Mouse (Mus musculus): ENCODE data around the gene Brpf3. TPM values are rescaled to one million over a fixed set of nuclear protein-coding genes. Genes with fewer than 3 reads are reported as not detected.
"Not testable (repeated sequence)": the region's sequence is repeated elsewhere in the genome, so short reads cannot be mapped to it uniquely, and the experiment has no call there.

The Brpf3 gene
- 10 to 100 TPM; 12.5 to 20.2 TPM for total RNA-seq (2021)
- long read RNA-seq, experiment 1, partial matches to known transcripts = 0 of 2 reads
- long read RNA-seq, experiment 1, other reads (novel, unspliced or antisense) = 2 of 2 reads
- long read RNA-seq, experiment 2, partial matches to known transcripts = 1 of 3 reads
- long read RNA-seq, experiment 2, other reads (novel, unspliced or antisense) = 2 of 3 reads

- intact Hi-C loops (cut with DNase I) = loop anchor here (1.0 to 5.0 kb wide), 2 partner anchors 39 to 109 kb away; partner anchors contain the start of genes Mapk14 and Slc26a8
Measured at GRCm38 (mm10) chr17:28800671-28801412, at the start of gene Brpf3. TSS of gene Brpf3 (plus strand) at chr17:28801090.

GRCm38 (mm10) chr17:28756447-28756846 lies 44.4 kb upstream of the Brpf3 start:
- intact Hi-C loops (cut with DNase I) = no loop called here
- no peak for DNase-seq

More at GRCm38 (mm10) chr17:28800671-28801412, at the start of gene Brpf3:
- peak; percentile 73 to 79 for DNase-seq

- peak in 1 of 2 experiments; percentile 29 for DNase-seq
- intact Hi-C loops (cut with DNase I) = no loop called here
Measured at GRCm38 (mm10) chr17:28757470-28757869, 43.4 kb upstream of the Brpf3 start.

- intact Hi-C loops (cut with DNase I) = loop anchor here (5.0 kb wide), 2 partner anchors 74 to 121 kb away; no protein-coding TSS in a partner anchor
- no peak for DNase-seq
Measured at GRCm38 (mm10) chr17:28760736-28761312, 40.1 kb upstream of the Brpf3 start.

GRCm38 (mm10) chr17:28761871-28762270 lies 39.0 kb upstream of the Brpf3 start:
- DNase-seq = peak; percentile 75 to 78
- intact Hi-C loops (cut with DNase I) = loop anchor here (1.0 to 5.0 kb wide), 4 partner anchors 39 to 165 kb away; partner anchors contain the start of gene Brpf3

GRCm38 (mm10) chr17:28766203-28766602 lies 34.7 kb upstream of the Brpf3 start:
- DNase-seq = no peak
- intact Hi-C loops (cut with DNase I) = no loop called here

GRCm38 (mm10) chr17:28766781-28767515 lies 33.9 kb upstream of the Brpf3 start:
- intact Hi-C loops (cut with DNase I) = no loop called here
- DNase-seq = no peak

GRCm38 (mm10) chr17:28769121-28769874 lies 31.6 kb upstream of the Brpf3 start, which contains the start of gene Mapk13:
TSS of gene Mapk13 (plus strand) at chr17:28769297.
- intact Hi-C loops (cut with DNase I) = no loop called here
- DNase-seq = no peak

GRCm38 (mm10) chr17:28769875-28770421 lies 30.9 kb upstream of the Brpf3 start:
- intact Hi-C loops (cut with DNase I) = no loop called here
- no peak for DNase-seq

GRCm38 (mm10) chr17:28771289-28771688 lies 29.6 kb upstream of the Brpf3 start:
- DNase-seq = no peak
- intact Hi-C loops (cut with DNase I) = no loop called here

- DNase-seq; intact Hi-C loops (cut with DNase I): not testable (repeated sequence)
Measured at GRCm38 (mm10) chr17:28774303-28774702, 26.6 kb upstream of the Brpf3 start.

GRCm38 (mm10) chr17:28775161-28775560 lies 25.7 kb upstream of the Brpf3 start:
- intact Hi-C loops (cut with DNase I) = loop anchor here (5.0 kb wide), 1 partner anchor 147 kb away; no protein-coding TSS in a partner anchor
- DNase-seq = no peak

- DNase-seq = no peak
- intact Hi-C loops (cut with DNase I) = loop anchor here (5.0 kb wide), 1 partner anchor 145 kb away; no protein-coding TSS in a partner anchor
Measured at GRCm38 (mm10) chr17:28776817-28777216, 24.1 kb upstream of the Brpf3 start.

- peak; percentile 51 to 63 for DNase-seq
- intact Hi-C loops (cut with DNase I) = loop anchor here (5.0 kb wide), 1 partner anchor 145 kb away; no protein-coding TSS in a partner anchor
Measured at GRCm38 (mm10) chr17:28777231-28778005, 23.5 kb upstream of the Brpf3 start.

GRCm38 (mm10) chr17:28779735-28780134 lies 21.2 kb upstream of the Brpf3 start:
- intact Hi-C loops (cut with DNase I) = loop anchor here (5.0 kb wide), 1 partner anchor 143 kb away; no protein-coding TSS in a partner anchor
- no peak for DNase-seq

- DNase-seq = no peak
- intact Hi-C loops (cut with DNase I) = no loop called here
Measured at GRCm38 (mm10) chr17:28780836-28781235, 20.1 kb upstream of the Brpf3 start.

GRCm38 (mm10) chr17:28781290-28782045 lies 19.4 kb upstream of the Brpf3 start:
- DNase-seq = no peak
- intact Hi-C loops (cut with DNase I) = no loop called here

- DNase-seq = no peak
- intact Hi-C loops (cut with DNase I) = no loop called here
Measured at GRCm38 (mm10) chr17:28785036-28785435, 15.9 kb upstream of the Brpf3 start.
